Mouse (Mus musculus): Measurements from ENCODE around the gene 4930522H14Rik. TPM values are rescaled to one million over a fixed set of nuclear protein-coding genes. Genes with fewer than 3 reads are reported as not detected.

The 4930522H14Rik gene
- total RNA-seq, 2 experiments from 2014 or later, result not detected

GRCm38 (mm10) chr4:109530245-109530816 is 766 bp downstream of the 4930522H14Rik start:
- no peak for TF ChIP-seq CTCF (IDR thresholded peaks at IDR 0.05)
- no peak for DNase-seq (ENCODE audit: extremely low spot score in 1 of 2, low spot score in 2 of 2)
- Histone ChIP-seq H3K27ac (no peak overlapping the region), H3K4me3 (no peak overlapping the region)
- intact Hi-C loops (cut with DNase I), result no loop called here

DNA sequence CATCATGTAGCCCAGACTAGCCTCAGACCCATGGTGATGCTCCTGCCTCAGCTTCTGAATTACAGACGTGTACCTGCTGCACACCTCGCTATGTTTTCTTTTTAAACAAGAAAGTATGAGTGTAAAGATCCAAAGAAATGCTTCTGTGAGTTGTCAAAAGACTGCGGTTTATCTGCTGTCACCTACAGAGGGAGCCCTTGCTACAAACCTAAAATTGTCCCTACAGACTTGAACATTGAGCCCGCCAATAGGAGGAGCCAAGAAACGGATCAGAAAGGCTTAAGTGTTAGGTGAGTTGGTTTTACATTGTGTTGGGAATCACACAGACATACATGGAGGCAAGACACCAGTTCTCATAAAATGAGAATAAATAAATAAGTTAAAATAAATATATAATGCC is 26.2 kb downstream of the 4930522H14Rik start:
- intact Hi-C loops (cut with DNase I), result loop anchor here (2.0 to 10.0 kb wide), 3 partner anchors 198 to 520 kb away; no protein-coding TSS in a partner anchor
- peak; percentile 33 to 48 for DNase-seq (ENCODE audit: extremely low spot score in 1 of 2, low spot score in 2 of 2)

DNA sequence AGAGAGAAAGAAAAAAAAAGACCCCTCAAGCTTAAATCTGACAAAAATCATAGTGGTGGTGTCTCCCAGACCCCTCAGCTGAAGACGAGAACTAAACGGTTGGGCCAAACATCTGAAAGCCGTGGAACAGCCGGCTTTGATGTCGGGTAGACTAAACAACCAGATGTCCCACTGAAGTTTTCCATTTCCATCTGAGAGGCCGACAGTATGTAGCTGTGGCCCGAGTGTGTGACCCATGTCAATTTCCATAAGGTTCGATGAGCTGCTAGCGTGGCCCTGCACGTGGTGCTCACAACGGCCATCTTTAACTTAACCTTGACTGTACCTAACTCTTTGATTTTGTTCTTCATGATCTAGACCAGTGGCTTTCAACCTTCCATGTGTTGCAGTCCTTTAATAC is 32.6 kb downstream of the 4930522H14Rik start:
- intact Hi-C loops (cut with DNase I), result no loop called here
- no peak for DNase-seq (ENCODE audit: extremely low spot score in 1 of 2, low spot score in 2 of 2)
- H3K4me3 ChIP-seq, result no peak overlapping the region
- no peak for TF ChIP-seq CTCF (IDR thresholded peaks at IDR 0.05)
- no peak overlapping the region for H3K27ac ChIP-seq

More for the DNA sequence above, 26.2 kb downstream of the 4930522H14Rik start:
- Histone ChIP-seq H3K27ac (no peak overlapping the region), H3K4me3 (no peak overlapping the region)
- TF ChIP-seq CTCF (IDR thresholded peaks at IDR 0.05), result peak; percentile 82

- intact Hi-C loops (cut with DNase I), result no loop called here
- DNase-seq (ENCODE audit: extremely low spot score in 1 of 2, low spot score in 2 of 2), result no peak
- H3K27ac ChIP-seq, result no peak overlapping the region
- H3K4me3 ChIP-seq, result no peak overlapping the region
- TF ChIP-seq CTCF (IDR thresholded peaks at IDR 0.05), result no peak
Measured at GRCm38 (mm10) chr4:109493581-109493980, 37.5 kb downstream of the 4930522H14Rik start.

GRCm38 (mm10) chr4:109488812-109489211 is 42.3 kb downstream of the 4930522H14Rik start:
- TF ChIP-seq CTCF (IDR thresholded peaks at IDR 0.05), result no peak
- DNase-seq (ENCODE audit: extremely low spot score in 1 of 2, low spot score in 2 of 2), result no peak
- Histone ChIP-seq H3K27ac (no peak overlapping the region), H3K4me3 (no peak overlapping the region)
- intact Hi-C loops (cut with DNase I), result no loop called here

- no peak for TF ChIP-seq CTCF (IDR thresholded peaks at IDR 0.05)
- intact Hi-C loops (cut with DNase I), result no loop called here
- H3K4me3 ChIP-seq, result no peak within 1 kb of the TSS
- DNase-seq (ENCODE audit: extremely low spot score in 1 of 2, low spot score in 2 of 2), result no peak
- H3K27ac ChIP-seq, result no peak within 1 kb of the TSS
Measured at GRCm38 (mm10) chr4:109484621-109485020, 46.5 kb downstream of the 4930522H14Rik start, which contains the start of gene Rnf11. Rnf11 (minus strand) TSS chr4:109484728.

DNA sequence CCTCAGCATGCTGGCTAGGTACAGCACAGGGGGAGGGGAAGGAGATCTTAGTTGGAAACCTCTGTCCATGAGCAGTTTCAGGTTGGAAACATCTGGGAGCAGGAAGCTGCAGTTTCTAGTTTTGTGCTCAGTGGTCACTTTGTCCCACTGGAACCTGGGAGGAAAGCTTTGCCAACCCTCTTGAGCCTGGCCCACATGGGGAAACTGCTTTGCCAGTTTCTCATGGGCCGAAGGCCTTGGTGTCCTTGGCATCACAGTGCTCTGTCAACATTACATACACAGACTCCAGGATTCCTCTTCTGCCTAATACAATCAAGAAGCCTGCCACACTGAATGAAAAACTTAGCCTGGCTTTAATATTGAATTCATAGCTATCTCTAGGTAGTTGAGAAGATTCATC is 48.4 kb downstream of the 4930522H14Rik start:
- intact Hi-C loops (cut with DNase I), result no loop called here
- Histone ChIP-seq H3K4me3 (no peak overlapping the region), H3K27ac (no peak overlapping the region)
- no peak for TF ChIP-seq CTCF (IDR thresholded peaks at IDR 0.05)
- no peak for DNase-seq (ENCODE audit: extremely low spot score in 1 of 2, low spot score in 2 of 2)

GRCm38 (mm10) chr4:109481424-109481823 is 49.7 kb downstream of the 4930522H14Rik start:
- DNase-seq (ENCODE audit: extremely low spot score in 1 of 2, low spot score in 2 of 2), result no peak
- intact Hi-C loops (cut with DNase I), result no loop called here
- Histone ChIP-seq H3K27ac (no peak overlapping the region), H3K4me3 (no peak overlapping the region)
- TF ChIP-seq CTCF (IDR thresholded peaks at IDR 0.05), result no peak

DNA sequence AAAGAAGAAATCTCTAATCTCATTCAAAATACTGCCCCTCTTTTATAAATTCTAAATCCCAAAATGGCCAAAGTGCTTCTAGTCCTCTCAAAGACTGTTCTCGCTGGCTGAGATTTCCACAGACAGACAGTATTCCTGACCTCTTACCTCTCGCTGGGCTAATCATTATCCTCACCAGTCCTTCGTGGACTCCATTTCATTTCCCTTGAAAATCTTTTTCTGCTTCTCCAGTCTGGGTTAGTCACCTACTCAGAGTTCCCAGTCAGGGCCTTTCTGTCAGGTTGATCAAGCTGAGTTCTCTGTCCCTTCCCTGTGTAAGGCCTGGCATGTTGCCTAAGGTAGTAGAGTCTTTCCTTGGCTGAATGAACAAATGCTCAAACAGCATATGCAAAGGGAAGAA is 53.6 kb downstream of the 4930522H14Rik start:
- no peak overlapping the region for H3K4me3 ChIP-seq
- DNase-seq (ENCODE audit: extremely low spot score in 1 of 2, low spot score in 2 of 2), result no peak
- TF ChIP-seq CTCF (IDR thresholded peaks at IDR 0.05), result no peak
- intact Hi-C loops (cut with DNase I), result loop anchor here (5.0 kb wide), 1 partner anchor 40 kb away; no protein-coding TSS in a partner anchor
- no peak overlapping the region for H3K27ac ChIP-seq

DNA sequence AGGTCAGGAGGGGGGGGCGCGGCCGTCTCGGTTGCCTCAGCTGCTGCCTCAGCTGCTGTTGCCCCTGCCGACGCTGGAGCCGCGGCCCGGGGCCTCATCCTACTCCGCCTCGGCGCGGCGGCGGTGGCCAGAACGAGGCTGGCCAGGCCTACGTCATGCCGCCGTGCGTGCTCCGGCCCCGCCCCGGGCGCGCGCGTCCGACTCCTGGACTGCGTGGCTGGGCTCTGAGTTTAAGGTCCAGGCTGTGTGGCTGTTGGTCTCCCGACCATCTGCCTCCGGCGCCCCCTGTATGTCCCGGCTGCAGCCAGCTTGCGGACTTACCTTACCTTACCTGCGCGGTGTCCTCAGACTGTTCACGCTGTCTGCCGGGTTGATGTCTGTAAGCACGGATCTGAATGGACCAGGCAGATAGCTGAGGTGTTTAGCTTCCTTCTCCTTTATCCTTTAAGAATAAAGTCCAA is 54.5 kb downstream of the 4930522H14Rik start:
- DNase-seq (ENCODE audit: extremely low spot score in 1 of 2, low spot score in 2 of 2), result peak; percentile 91 to 94
- peak; percentile 10 for TF ChIP-seq CTCF (IDR thresholded peaks at IDR 0.05)
- intact Hi-C loops (cut with DNase I), result loop anchor here (5.0 kb wide), 1 partner anchor 39 kb away; no protein-coding TSS in a partner anchor
- Histone ChIP-seq H3K27ac (peak overlapping the region; percentile 93), H3K4me3 (peak overlapping the region; percentile 71)

GRCm38 (mm10) chr4:109475577-109476553 is 55.2 kb downstream of the 4930522H14Rik start:
- no peak for TF ChIP-seq CTCF (IDR thresholded peaks at IDR 0.05)
- intact Hi-C loops (cut with DNase I), result loop anchor here (2.0 to 5.0 kb wide), 2 partner anchors 19 to 39 kb away; no protein-coding TSS in a partner anchor
- Histone ChIP-seq H3K27ac (peak overlapping the region; percentile 93), H3K4me3 (peak overlapping the region; percentile 71)
- peak; percentile 47 for DNase-seq (ENCODE audit: extremely low spot score in 1 of 2, low spot score in 2 of 2)

GRCm38 (mm10) chr4:109475078-109475477 is 56.0 kb downstream of the 4930522H14Rik start:
- DNase-seq (ENCODE audit: extremely low spot score in 1 of 2, low spot score in 2 of 2), result no peak
- intact Hi-C loops (cut with DNase I), result loop anchor here (2.0 to 5.0 kb wide), 2 partner anchors 18 to 38 kb away; no protein-coding TSS in a partner anchor
- Histone ChIP-seq H3K4me3 (peak overlapping the region; percentile 71), H3K27ac (no peak overlapping the region)
- no peak for TF ChIP-seq CTCF (IDR thresholded peaks at IDR 0.05)

Measured in left cerebral cortex, adult 2 months (tissue).